Mouse (Mus musculus) thymus, postnatal 25 days (tissue): ENCODE results near the gene Clasp1.

Source experiments
- DNase-seq: peaks from one replicate; pipeline ENCODE4 v3.0.0; 2022

Gene Clasp1

GRCm38 (mm10) chr1:118454817-118455216, 66.0 kb downstream of the Clasp1 start:
- DNase-seq = no peak

- no peak for DNase-seq
Observed at GRCm38 (mm10) chr1:118457256-118457882, 68.5 kb downstream of the Clasp1 start.

DNA sequence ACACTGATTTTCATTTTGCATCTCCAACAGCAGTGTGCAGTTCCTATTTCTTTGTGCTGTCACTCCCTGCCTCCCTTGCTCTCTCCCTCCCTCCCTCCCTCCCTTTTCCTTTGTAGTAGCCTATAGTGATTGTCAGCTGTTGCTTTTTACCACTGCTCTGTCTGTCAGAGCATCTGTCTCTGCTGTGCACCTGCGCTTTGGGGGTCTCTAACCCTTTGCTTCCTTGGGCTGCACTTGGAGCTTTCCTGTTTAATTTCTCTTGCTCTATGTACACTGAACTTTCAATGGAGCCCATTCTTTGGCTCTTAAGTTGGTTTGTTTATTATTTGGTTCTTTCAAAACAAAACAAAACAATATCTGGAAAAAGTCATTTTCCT, 69.0 kb downstream of the Clasp1 start:
- DNase-seq = peak; percentile 51

- no peak for DNase-seq
Observed at GRCm38 (mm10) chr1:118458279-118458678, 69.4 kb downstream of the Clasp1 start.

DNA sequence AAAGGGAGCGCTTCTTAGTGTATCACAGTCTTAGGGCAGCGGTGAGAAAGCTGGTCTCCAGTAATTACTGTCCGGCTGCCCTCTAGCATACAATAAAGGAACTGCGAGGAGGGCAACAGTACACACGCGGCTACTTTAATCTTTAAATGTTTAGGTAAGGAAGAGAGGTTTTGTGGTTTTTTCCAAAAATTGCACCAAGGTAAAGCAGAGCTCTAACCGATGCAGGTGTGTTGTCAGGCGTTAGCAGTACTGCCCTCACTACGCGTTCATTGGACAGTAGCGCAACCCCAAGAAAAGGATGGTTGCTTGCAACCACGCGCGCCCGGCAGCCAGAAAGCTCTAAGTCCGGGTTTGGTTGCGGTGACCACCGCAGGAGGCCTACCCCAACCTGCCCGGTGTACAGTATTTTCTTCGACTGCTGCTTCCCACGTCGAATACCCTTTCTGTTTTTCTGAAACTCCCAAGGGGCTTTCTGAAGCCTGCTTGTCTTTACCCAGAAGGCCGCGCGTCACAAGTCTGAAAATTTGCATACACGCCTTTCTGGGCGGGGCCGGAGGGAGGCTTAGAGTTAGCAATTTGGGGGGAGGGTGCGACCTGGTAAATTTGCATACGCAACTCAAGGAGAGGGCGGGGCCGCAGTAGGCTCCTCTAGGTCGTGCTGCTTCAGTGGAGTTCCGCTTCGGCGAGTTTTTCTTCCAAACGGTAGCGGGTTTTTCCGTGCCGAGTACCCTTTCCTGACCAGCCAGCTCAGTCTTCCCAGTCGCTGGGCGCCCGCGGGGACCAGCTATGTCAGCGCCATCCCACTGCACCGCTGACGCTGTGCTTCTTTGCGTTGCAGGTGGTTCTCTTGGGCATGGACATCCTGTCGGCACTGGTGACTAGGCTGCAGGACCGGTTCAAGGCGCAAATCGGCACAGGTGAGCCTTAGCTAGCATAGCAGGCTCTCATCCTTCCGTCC, 70.4 kb downstream of the Clasp1 start:
- DNase-seq = peak; percentile 94

DNA sequence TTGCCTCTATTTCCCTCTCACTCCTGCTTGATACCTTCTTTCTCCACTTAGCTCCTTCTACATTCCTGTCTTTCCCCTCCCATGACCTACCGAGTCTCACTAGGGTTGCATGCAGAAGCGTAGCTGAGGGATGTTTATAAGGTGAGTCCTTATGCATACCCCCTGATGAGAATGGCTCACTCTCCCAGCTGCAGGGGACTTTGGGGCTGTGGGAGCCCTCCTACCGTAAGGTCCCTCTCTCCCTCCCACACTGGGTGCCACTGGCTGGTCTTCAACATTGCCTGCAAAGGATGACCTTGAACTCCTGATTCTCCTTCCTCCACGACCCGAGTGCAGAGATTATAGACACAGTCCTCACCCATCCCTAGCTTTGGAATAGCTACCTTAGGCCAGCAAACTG, 71.9 kb downstream of the Clasp1 start:
- DNase-seq = no peak

- peak; percentile 28 for DNase-seq
Observed at GRCm38 (mm10) chr1:118466041-118466440, 77.2 kb downstream of the Clasp1 start.

GRCm38 (mm10) chr1:118472386-118472785, 83.5 kb downstream of the Clasp1 start:
- DNase-seq = no peak

GRCm38 (mm10) chr1:118476919-118477318, 88.1 kb downstream of the Clasp1 start:
- DNase-seq = peak; percentile 62

DNA sequence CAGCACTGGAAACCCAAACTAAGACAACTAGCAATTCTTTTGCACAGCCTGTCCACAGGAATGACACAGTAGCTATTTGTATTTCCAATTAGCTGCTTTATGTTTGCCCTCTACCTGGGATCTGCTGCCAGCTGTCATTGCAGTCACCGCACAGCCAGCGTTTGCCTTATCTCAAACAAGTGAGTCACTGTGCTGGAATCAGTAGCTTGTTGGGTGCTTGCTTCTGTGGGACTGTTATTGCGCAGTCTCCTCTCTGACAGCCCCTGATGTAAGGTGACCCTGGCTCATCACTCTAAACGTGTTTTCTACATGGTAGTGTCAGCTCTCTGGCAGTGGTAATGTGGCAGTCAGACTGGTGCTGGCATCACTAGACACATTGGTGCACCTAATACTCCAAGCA, 90.4 kb downstream of the Clasp1 start:
- no peak for DNase-seq

DNA sequence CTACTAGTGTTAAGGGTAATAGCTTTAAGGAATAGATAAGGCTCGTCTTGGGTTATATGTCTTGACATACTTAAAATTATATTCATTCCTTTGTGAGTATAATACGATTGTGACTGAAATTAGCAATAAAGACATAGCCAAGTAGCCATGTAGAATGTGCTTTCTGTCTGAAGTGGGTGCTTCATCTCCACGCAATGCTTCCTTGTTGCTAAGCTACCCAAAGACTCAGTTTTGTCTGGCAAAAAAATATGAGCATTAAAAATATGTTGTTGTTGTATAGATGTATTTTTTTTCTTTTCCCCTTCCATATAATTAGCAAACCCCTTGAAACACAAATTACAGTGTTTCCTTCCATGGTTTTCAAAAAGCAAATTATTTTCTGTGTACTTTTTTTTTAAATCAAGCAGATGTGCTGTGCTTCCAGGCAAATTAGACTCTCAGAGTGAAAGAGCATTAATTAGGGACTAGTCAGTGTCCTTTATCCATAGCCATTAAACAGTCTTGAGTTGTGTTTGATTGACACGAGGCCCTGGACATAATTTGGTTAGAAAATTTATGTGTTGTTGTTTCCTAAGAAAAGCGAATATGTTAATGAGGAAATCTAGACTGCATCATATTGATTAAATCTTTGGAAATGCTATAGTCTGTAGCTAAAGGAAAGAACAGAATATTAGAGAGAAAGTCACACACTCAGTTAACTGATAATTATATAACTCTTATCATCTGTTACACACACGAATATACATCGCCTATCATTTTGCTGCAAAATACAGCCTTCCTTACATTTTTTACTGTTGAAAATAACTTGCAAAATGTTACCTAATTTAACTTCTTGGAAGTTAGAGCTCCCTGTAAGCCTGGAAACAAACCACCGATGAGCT, 91.9 kb downstream of the Clasp1 start:
- DNase-seq = no peak

GRCm38 (mm10) chr1:118481365-118481702, 92.5 kb downstream of the Clasp1 start:
- DNase-seq = no peak

GRCm38 (mm10) chr1:118481703-118482102, 92.8 kb downstream of the Clasp1 start:
- no peak for DNase-seq

GRCm38 (mm10) chr1:118482285-118483019, 93.6 kb downstream of the Clasp1 start:
- DNase-seq = no peak

- no peak for DNase-seq
Observed at GRCm38 (mm10) chr1:118483504-118484096, 94.7 kb downstream of the Clasp1 start.

- no peak for DNase-seq
Observed at GRCm38 (mm10) chr1:118485572-118485971, 96.7 kb downstream of the Clasp1 start.

DNA sequence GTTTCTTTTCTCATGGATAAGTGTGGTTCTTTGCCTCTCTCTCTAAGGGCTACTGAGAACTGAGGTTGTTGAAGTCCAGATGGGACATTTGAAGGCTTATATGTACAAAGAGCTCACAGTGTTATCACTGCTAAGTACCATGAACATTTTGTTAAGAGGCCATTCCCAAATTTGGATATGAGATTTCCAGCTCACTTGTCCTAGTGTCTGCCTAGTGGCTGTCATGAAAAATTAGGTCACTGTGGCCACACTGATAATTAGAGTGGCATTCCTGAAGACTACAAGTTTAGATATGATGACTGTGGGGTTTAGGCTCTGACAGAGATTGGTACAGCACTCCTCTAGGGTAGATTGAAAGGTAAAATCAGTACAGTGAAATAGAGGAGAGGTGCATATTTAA, 97.2 kb downstream of the Clasp1 start:
- no peak for DNase-seq

DNA sequence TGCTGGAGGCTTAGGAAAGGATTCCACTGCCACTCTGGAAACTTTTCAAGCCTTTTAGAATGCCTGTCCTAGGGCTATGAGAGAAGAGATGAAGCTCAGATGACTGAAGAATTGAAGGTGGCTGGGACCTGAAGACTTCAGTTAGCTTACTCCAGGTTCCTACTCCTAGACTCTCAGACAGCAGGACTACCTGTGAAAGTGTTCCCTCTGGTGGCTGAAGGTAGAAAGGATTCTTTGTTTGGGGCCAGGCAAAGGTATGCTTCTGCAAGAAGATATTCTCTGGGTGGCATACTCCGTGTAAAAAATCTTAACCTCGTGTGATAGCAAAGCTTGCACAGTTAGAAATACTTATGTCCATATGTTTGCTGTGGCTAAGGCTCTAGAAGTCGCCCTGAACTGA, 104.0 kb downstream of the Clasp1 start:
- DNase-seq = no peak

DNA sequence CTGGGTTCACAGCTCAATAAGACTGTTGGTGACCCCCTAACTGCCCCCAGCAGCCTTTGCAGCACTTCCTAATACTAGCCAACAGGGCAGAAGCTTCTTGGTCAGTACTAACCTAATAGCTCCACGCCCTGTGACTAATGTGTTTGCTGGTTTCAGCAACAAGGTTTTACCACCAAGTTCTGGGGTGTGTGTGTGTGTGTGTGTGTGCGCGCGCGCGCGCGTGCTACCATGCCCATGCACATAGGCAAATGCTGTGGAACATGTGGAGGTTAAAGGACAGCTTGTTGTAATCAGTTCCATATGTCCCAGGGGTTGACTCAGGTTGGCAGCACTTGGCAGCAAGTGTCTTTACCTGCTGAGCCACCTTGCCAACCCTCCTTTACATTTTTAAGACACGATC, 105.7 kb downstream of the Clasp1 start:
- no peak for DNase-seq

- DNase-seq = peak; percentile 81
Observed at GRCm38 (mm10) chr1:118498311-118498710, 109.5 kb downstream of the Clasp1 start.

GRCm38 (mm10) chr1:118500606-118501005, 111.7 kb downstream of the Clasp1 start:
- no peak for DNase-seq

DNA sequence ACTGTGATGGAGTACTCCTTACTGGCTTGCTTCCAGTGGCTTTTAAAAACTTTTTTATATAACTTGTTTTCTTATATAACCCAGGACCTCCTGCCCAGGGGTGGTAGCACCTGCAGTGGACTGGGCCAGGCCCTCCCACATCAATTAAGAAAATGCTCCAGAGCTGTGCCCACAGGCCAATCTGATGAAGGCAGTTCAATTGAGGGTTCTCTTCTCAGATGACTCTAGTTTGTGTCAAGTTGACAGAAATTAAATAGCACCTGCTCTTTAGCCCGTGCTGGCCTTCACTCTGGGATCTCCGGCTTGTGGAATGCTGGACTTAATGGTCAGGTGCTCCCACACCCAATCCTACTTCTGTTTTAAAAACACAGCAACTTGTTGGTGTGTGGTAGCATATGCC, 112.8 kb downstream of the Clasp1 start:
- DNase-seq = no peak
